Mouse (Mus musculus): ENCODE data around the gene Socs1.
"Not testable (repeated sequence)": the region's sequence is repeated elsewhere in the genome, so short reads cannot be mapped to it uniquely, and the experiment has no call there.

Socs1 gene

DNA sequence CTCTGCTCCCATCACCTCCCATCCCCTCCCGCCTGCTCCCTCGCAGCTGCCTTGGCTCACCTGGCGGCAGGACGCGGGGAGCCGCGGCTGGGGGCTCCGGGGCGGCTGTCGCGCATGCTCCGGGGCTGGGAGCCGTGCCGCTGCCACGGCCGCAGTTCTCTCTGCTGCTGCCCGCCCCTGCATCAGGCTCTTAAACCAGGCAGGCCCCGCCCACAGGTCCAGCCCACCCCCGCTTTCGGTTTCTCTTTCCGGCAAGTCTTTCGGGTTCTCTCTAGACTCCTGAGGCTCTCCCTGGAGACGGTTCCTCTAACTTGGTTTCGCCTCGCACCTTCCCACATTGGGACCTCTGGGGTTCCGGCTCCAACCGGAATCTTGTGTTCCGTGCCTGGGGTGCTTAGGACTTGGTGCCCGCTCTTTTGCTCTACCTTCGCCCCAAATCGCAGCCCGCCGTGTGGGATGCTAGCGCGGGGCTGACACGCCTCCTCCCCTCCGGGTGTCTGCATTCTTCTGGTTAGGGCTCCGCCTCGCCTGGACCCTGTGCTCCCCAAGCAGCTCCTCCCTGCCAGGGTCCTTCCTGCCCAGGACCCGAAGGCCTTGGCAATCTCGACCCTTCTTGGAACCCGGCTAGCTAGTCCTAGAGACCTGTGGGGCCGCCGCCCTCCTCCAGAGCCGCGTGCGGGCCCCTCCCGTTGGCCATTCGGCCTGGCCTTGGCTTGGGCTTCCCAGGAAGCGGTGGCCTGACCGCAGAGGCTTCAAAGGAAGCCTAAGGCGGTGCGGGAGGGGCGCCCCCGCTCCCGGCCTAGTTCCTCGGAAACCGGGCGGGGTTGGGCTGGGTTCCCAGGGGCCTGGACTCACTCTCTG is at the start of gene Socs1:
TSS of gene Socs1 (minus strand) at position 166 of the 861 bp plus-strand sequence.
- peak; percentile 94 for DNase-seq

DNA sequence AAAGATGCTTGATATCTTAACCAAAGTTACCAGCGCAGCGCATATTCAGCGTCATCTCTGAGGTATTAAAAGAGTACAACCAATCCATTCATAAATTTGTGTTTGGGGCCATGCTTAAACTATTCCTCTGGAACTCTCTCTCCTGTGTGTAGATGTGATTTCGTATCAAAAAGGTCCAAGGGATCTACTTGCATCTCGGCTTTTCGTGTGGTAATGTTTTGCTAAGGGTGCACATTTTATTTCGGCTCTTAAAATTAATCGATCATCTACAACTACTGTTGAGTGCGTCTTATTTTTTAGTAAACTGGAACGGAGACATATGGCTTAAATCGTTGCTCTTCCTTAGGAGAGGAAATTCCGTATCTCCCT is 49.2 kb upstream of the Socs1 start:
- DNase-seq = no peak

DNA sequence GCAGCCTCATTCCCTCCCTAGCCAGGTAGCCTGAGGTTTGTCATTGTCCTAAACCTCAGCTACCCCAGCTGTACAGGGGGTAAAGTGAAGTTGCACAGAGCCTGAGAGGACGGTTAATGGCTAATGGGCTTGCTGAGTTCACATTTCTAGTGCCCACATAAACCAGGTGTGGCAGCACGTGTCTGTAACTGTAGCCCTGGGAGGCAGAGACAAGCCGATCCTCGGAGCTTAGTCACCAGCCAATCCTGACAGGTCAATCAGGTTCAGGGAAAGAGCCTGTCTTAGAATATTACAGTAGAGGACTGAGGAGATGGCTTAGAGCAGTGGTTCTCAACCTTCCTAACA is 43.1 kb upstream of the Socs1 start:
- peak in 1 of 2 experiments; percentile 33 for DNase-seq

DNA sequence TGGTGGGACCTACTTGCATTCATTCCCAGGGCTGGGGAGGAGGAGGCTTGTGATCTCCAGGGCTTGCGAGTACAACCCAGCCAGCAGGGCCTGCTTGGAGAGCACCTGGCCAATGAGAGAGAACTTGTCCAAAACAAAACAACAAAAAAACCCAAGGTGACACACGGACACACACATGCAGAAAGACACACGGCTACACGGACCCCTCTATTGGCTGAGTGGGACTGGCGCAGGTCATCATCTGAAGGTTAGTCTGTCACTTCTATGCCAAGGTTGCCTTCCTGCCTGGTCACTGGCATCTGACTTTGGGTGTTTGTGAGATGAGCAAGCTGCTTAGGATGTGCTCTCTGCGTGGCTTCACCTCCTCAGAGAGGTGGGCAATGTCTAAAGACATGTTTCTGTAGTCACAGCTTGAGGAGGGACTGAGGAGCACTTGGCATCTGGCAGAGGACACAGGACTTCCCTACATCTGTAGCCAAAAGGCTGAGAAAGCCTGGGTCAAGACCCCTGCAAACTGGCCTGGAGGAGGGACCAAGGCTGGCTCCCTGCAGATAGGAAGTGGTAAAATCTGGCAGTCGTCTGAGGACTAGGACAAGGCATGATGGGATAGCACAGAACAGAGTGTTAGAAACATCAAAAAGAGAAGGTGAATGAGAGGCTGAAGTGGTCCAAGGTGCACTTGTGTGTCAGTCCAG is 42.6 kb upstream of the Socs1 start:
- peak in 1 of 2 experiments; percentile 43 for DNase-seq

DNA sequence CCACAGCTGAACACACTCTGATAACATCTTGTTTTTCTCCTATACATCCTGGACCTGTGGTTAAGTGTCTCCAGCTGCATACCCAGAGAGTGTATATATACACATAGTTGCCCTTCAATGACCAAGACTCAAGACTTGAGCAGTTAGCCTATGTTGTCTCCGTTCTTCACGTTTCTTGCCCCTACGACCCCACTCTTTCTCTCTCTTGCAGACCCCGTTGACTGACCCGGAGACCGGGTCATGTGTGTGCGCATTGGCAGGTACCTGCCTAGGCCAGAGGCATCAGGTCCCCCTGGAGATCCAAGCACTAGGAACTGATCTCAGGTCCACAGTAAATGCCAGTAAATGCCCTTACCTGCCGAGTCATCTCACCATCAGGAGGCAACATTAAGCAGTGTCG is 41.9 kb upstream of the Socs1 start:
- peak in 1 of 2 experiments; percentile 46 for DNase-seq

DNA sequence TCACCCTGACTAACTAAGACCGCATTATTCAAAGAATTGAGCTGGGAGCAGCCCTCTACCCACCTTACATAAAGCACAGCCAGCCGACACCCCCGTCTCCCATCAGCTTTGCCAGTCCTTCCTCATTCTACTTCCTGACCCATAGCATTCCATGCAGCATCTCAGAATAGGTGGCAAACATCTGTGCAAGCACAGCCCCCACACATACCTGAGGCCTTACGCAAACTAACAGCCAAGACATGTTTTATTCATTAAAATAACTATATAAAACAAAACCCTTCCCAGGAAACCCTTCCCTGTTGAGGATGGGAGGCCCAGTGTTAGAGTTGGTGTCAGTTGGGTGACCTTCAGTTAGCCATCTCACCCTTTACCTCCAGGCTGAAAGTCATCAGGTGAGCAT is 40.5 kb upstream of the Socs1 start:
- DNase-seq = no peak

DNA sequence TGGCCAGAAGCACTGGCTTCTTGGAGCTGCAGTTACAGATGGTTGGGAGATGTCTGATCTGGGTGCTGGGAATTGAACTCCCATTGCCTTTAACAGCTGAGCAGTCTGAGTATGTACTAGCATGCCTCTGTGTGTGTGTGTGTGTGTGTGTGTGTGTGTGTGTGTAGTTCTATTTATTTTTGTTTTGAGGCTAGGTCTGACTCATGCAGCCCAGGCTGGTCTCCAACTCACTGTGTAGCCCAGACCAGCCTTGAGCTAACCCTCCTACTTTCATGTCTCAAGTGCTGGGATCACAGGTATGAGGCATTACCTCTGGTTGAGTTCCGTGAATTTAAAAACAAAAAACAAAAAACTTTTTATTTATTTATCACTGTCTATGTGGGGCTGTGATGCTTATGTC is 39.2 kb upstream of the Socs1 start:
- no peak for DNase-seq

DNA sequence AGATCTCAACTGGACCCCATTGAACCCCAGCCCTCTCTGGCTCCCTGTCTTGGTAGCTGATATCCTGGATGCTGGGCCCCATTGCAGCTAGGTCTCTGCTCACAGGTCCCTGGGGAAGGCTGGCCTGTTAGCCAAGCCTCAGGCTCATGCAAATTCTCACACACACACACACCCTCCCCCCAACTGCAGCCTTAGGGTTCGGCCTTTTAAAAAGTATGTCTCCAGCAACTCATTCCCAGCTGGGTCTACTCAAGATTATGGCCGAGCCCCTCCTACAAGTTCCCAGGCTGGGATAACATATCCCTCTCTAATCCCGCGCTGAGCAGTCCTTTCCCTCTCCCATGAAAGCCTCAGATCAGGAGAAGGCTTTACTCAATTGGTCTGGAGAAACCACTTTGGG is 36.1 kb upstream of the Socs1 start:
- DNase-seq = no peak

DNA sequence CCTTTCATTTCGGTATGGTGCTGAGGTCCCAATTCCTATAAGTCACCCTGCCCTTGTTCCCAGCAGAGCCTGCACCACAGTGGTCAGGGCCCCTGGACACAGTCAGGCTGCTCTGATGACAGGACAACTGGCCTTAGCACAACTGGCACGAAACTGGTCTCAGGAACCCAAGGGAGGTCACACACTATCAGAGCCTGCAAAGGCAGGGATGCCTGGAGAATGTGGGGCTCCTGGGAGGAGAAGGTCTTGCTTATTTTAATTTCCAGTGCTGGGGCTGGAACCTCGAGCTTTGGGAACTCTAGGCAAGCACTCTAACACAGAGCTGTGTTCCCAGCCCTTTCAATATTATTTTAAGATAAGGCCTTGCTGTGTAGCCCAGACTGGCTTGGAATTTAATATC is 34.6 kb upstream of the Socs1 start:
- no peak for DNase-seq

DNA sequence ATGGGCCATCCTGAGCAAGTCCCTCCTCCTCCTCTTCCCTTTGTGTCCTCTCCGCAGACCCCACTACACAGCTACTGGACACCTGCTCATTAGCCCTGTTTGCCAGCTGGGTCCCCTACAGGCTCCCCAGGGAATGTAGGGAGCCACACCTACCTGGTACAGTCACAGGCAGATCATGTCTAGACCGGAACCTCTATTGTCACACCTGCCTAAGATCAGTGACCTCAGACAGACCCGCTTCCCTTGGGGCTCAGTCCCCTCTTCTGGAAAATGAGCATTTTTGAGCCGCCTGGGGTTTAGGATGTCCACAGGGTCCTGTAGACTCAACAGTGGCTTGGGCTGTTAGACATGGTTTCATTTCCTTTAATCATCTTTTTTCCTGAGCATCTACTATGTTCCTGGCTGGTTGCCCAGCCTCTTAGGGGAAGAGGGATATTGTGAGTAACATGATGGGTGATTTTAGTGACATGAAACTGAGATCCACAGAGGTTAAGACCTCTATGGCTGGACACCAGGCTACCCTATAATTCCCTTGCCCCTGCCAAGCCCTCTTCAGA is 33.3 kb upstream of the Socs1 start:
- DNase-seq = no peak

DNA sequence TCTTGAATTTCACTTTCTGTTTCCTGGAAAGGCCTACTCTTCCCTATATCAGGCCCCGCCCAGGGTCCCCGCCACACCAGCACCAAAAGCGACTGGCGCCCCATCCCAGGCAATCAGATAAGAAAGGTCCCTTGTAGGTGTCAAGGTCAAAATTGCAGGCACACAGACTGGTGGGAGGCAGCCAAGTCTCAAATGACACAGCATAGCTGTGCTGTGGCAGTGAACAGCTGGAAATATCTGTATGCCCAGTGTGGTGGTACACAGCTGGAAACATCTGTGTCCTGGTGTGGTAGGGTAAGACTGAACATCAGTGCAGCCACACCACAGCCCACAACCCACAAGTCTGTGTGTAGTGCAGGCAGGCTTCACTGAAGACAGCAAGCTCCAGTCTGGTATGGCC is 29.5 kb upstream of the Socs1 start:
- no peak for DNase-seq

DNA sequence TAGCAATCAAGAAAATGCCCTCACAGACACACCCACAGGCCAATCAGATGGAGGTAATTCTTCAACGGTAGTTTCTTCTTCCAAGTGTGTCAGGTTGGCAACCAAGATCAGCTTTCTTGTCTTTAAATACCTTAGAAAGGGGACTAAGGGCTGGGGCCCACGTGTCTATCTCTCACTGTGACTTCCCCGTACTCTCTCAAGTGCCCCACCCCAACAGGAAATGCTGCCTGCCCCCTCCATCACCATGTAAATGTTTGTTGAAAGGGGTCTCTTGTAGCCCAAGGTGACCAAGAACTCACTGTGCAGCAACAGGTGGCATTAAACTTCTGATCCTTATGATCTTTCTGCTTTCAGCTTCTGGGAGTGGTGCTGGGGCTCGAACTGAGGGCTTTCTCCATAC is 28.4 kb upstream of the Socs1 start:
- no peak for DNase-seq

DNA sequence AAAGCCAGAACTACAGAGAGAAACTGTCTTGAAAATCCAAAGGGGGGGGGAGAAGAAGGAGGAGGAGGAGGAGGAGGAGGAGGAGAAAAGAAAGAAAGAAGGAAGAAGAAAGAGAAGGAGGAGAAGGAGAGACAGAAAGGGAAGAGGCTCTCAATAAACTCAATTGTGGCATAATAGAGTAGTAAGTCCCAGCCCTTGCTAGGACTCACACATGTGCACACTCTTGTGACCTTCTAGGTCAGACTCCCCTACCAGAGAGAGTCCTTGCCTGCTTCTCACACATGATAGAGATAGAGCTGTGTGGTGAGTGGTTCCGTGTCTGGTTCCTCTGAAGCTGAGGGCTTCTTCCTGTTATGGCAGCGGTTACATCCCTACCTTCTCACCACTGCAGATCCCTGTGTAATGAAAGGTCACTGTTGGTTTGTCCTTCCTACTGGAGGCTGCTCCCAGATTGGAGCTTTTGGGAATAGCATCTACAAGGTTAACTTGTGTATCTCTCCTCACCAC is 27.6 kb upstream of the Socs1 start, which contains the start of gene Gm11172:
TSS of gene Gm11172 (plus strand) at position 51 of the 507 bp plus-strand sequence.
- DNase-seq = no peak

DNA sequence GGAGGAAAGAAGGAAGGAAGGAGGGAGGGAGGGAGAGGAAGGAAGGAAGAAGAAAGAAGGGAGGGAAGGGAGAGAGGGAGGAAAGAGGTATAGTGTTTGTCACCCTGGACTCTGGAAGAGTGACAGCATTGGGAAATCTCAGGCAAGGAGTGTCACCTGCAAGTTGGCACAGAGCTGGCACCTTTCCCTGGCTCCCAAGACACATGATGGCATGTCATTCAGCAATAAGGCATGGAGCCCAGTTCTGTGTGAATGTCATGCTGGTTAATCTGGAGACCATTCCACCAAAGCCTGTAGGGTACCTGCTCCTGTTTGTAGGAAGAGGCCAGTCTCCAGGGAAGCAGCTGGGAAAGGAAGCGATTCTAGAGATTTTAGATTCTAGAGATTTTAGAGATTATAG is 25.0 kb upstream of the Socs1 start:
- no peak for DNase-seq

DNA sequence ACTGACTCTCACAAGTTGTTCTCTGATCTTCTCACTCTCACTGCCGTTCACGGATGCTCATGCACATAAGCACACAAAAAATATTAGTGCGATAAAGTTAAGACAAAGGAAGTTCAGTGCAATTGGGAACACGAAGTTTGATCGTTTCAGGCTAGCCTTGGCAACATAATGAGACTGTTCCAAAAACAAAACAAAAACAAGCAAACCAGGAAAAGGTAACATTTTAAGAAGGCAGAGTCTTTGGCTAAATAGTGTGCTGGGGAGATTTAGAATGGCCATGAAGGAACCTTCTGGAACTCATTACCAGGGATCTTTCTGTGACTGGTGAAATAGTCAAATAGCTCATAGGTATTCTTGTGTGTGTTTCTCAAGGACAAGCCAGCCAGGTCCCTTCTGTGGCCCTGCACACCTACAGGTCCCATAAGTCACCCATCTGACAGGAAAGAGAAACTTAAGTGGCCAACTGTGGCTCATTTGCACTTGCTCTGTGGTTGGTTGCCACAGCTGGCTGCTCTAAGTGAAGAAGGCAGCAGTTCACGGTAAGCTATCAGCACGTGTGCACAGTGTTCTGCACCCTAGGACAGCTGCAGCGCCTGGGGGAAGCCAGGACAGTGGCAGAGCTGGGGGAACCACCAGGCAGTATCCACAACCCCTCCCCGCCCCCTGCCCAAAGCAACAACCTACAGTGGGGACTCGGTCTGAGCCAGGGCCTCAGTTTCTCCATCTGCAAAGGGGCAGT is 20.6 kb upstream of the Socs1 start, which contains the start of gene Prm1:
TSS of gene Prm1 (minus strand) at position 51 of the 739 bp plus-strand sequence.
- DNase-seq = peak; percentile 69 to 80

DNA sequence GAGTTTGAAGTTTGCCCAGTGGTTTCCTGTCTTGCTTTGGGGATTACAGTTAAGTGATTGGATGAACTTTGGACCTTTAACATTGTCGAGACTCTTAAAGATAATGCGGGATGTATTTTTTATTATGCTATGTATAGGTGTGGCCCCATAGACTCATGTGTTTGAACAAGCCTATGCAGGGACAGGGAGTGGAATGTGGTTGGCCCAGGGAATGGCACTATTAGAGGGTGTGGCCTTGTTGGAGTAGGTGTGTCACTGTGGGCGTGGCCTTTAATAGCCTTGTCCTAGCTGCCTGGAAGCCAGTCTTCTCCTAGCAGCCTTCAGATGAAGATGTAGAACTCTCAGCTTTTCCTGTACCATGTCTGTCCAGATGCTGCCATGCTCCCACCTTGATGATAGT is 17.1 kb upstream of the Socs1 start:
- not testable (repeated sequence) for DNase-seq

DNA sequence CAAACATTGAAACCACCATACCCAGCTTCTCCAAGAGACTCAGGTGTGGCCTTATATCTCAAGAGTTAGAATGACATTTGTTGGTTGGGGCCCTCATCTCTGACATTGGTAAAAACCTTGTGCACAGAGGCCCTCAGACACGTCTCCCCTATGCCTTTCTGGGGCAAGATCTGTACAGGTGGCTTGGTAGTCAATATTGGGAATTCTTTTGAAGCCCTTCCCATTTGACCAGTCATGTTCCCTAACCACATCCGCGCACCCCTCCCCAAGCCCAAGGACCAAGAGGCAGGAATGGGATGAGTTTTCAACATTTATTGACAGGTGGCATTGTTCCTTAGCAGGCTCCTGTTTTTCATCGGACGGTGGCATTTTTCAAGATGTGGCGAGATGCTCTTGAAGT is 10.7 kb upstream of the Socs1 start, which contains the start of gene Prm2:
TSS of gene Prm2 (minus strand) at position 101 of the 400 bp plus-strand sequence.
- DNase-seq = no peak

DNA sequence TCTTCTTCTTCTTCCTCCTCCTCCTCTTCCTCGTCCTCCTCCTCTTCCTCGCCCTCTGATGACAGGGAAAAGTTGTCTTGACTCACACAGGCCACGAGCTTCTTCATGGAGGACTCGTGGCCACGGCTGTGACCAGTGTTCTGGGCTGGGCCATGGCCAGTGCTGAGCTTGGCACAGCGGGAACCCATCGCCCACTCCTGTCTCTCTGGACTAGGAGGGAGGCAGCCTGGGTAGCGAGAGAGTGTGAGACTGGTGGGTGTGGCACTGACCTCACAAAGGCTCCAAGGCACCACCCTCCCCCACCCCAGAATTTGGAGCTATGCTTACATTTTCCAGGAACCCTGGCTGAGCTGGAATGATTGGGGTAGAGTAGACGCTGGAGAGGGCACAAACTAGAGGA is 5.4 kb upstream of the Socs1 start, which contains the start of gene Prm3:
TSS of gene Prm3 (minus strand) at position 213 of the 400 bp plus-strand sequence.
- no peak for DNase-seq

DNA sequence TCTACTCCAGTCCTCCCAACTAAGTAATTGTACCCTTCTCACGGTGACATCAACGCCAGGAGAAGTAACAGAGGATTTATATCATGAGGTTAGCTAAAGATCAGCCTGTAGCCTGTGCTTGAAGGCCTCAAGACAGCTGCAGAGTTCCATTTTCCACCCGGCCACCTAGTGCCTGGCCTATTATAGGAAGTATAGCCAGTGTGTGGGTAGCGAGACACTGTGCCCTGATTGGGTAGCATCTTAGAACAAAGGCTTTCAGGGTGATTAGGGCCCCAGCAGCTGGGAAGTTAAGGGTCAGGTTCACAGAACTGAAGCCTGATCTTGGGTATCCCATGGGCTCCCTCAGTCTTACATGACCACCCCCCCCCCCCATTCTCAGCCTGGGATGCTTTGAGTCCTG is 3.5 kb upstream of the Socs1 start:
- no peak for DNase-seq

DNA sequence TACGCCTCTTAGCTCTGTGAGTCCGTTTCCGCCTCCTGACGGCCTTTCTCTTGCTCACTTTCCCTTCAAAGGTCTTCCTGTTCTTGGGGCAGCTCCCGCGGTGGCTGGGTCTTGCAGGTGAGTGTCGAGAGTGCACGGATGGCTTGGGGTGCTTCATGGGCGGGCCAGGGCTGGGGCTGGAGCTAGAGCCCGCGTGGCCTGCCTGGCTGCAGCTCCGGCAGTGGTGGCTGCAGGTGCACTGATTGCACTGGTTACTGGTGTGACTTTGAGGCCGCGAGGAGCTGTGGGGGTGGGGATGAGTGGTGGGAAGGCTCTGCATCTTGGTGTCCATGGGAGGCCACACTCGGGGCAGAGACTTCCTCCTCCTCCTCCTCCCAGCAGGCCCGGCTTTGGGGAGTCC is 2.9 kb upstream of the Socs1 start, which contains the start of gene Tnp2:
TSS of gene Tnp2 (minus strand) at position 390 of the 400 bp plus-strand sequence.
- DNase-seq = peak in 1 of 2 experiments; percentile 72

DNA sequence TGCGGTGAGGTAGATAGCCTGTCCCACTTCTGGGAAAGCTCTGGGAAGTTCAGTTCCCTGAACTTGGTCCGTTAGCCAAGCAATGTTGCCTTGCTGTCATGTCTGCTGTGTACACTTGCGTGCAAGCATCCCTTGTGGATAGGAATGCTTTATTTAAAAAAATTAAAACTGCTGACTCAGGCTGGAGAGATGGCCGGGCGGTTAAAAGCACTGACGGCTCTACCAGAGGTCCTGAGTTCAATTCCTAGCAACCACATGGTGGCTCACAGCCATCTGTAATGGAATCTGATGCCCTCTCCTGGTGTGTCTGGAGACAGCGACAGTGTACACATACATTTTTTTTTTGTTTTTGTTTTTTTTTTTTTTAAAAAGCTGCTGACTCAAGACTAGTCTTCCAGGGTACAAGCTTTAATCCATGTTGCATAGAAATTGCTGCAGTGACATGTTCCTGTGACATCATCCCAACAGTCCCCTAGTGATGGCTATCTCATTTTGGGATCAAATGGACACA is 2.3 kb upstream of the Socs1 start:
- no peak for DNase-seq

DNA sequence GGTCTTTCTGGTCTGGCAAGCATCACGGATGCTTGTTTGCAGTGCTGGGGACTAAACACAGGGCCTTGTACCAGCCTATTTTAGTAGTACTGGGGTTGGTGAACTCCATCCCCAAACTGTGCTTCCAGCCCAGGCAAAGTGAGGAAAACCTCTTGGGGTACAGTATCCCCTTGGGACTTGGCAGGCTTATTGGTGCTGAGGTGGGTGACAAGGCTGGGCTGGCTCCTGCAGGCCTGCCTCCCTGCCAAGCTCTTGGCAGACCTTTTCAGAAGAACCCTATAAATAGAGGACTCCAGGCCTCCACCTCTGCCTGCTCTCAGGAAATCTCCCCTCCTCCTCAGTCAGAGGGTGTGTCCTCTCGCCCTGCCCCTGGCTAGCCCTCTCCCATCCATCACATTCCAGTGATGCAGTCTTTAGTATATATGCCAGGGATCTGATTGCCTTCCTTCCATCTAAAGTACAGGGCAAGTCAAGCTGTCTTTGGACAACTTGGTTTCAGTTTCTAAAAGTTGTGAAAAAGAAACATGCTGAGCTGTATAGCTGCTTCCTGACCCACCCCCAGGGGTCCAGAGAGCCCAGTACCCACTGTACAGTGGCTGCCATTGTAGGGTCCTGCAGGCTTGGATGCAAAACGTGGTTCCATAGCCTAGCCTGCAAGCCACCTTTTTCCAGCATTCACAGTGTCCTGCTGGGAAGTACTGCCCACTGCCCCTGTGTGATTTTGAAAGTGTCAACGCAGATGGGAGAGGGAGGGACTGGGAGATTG is 1.6 kb upstream of the Socs1 start:
- DNase-seq = no peak

All from thymus, adult 18-20 months (tissue).